Mouse (Mus musculus) yolk sac, embryonic 10.5 days (tissue): ENCODE measurements around the gene Ninl.

Experiments
- DNase-seq: peaks from one replicate; pipeline ENCODE4 v3.0.0-alpha.2; 2017; ENCODE audit warnings: low spot score

Ninl gene

GRCm38 (mm10) chr2:151039232-151039695 lies at the start of gene Ninl, which contains the start of gene Nanp:
Gene Ninl, minus strand, starts transcription at chr2:151039382.
Gene Nanp, minus strand, starts transcription at chr2:151039398.
- DNase-seq = peak; percentile 95

- no peak for DNase-seq
Observed at GRCm38 (mm10) chr2:151056637-151057036, 17.5 kb upstream of the Ninl start.

GRCm38 (mm10) chr2:151040411-151040810 lies 1.2 kb upstream of the Ninl start:
- no peak for DNase-seq

GRCm38 (mm10) chr2:151039726-151040125 lies 544 bp upstream of the Ninl start:
- DNase-seq = no peak

- peak; percentile 73 for DNase-seq
Observed at GRCm38 (mm10) chr2:151038811-151039222, 365 bp downstream of the Ninl start.

- DNase-seq = peak; percentile 12
Observed at GRCm38 (mm10) chr2:151037876-151038552, 1.2 kb downstream of the Ninl start.

GRCm38 (mm10) chr2:151037292-151037691 lies 1.9 kb downstream of the Ninl start:
- no peak for DNase-seq

GRCm38 (mm10) chr2:151036721-151037120 lies 2.5 kb downstream of the Ninl start:
- no peak for DNase-seq

- no peak for DNase-seq
Observed at GRCm38 (mm10) chr2:151034435-151034834, 4.7 kb downstream of the Ninl start.

GRCm38 (mm10) chr2:151021158-151021557 lies 18.0 kb downstream of the Ninl start:
- DNase-seq = no peak

GRCm38 (mm10) chr2:151015316-151015715 lies 23.9 kb downstream of the Ninl start:
- DNase-seq = no peak

- DNase-seq = no peak
Observed at GRCm38 (mm10) chr2:151011273-151011672, 27.9 kb downstream of the Ninl start.

- no peak for DNase-seq
Observed at GRCm38 (mm10) chr2:151009515-151010085, 29.6 kb downstream of the Ninl start.

GRCm38 (mm10) chr2:151008939-151009509 lies 30.2 kb downstream of the Ninl start:
- peak; percentile 88 for DNase-seq

- DNase-seq = peak; percentile 38
Observed at GRCm38 (mm10) chr2:151008517-151008932, 30.7 kb downstream of the Ninl start.

- DNase-seq = no peak
Observed at GRCm38 (mm10) chr2:151008006-151008405, 31.2 kb downstream of the Ninl start.

GRCm38 (mm10) chr2:151006281-151006945 lies 32.8 kb downstream of the Ninl start:
- no peak for DNase-seq

GRCm38 (mm10) chr2:151004390-151004789 lies 34.8 kb downstream of the Ninl start:
- DNase-seq = no peak

- DNase-seq = no peak
Observed at GRCm38 (mm10) chr2:151003796-151004195, 35.4 kb downstream of the Ninl start.

GRCm38 (mm10) chr2:151001619-151002175 lies 37.5 kb downstream of the Ninl start:
- no peak for DNase-seq

GRCm38 (mm10) chr2:151000402-151001178 lies 38.6 kb downstream of the Ninl start:
- DNase-seq = peak; percentile 29

GRCm38 (mm10) chr2:150999021-150999420 lies 40.2 kb downstream of the Ninl start:
- peak; percentile 26 for DNase-seq
